Comparison of ENCODE assay signal across 10 mouse cellular contexts in the genomic region with DNA sequence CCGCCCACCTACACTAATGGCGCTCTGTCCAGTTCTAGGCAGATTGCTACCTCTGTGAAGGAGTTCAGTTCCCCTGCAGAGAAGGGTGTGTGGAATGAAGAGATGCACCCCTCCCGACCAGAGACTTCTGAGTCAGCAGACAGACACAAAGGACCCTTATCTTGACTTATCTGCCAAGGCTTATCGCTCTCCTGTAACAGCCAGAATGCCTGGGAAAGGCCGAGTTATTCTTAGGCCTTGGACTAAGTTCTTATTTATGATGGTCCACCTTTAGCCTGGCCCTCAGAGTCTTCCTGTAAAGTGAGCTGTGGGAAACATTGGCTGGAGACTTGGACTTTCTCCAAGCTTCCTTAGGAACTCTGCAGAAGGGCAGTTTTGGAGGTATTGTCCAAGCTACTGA. TPM values are rescaled to one million over a fixed set of nuclear protein-coding genes. Genes with fewer than 3 reads are reported as not detected.
DNase-seq lines count a peak whose midpoint lies in the region; ATAC-seq lines count a peak whose summit lies in the region.
"Had no signal": no experiment of that assay in that cellular context is flagged by ENCODE, and none has a peak within 500 bp of the region (broad histone marks: within the 10 kb centered on the region; RNA-seq: fewer than 3 reads in every experiment).

No protein-coding gene starts in this region.

- no peaks in the 10 kb centered on the region for H3K27me3 ChIP-seq in intestine, embryonic 16.5 days (replicated peaks; ENCODE audit: control insufficient read depth, insufficient read depth, low read length)
- H3K27me3 ChIP-seq in hindbrain, embryonic 14.5 days (ENCODE audit: control insufficient read depth, insufficient read depth, low read length): peaks cover 16% of the 10 kb centered on the region

- ATAC-seq in intestine, embryonic 16.5 days: peak; percentile 85
- ATAC-seq in hindbrain, embryonic 14.5 days (ENCODE audit: low FRiP score): no peak

- H3K9ac ChIP-seq in intestine, embryonic 16.5 days (ENCODE audit: low read depth, low read length): no peak overlapping the region
- no peak overlapping the region for H3K9ac ChIP-seq in hindbrain, embryonic 14.5 days
- H3K9ac ChIP-seq: midbrain, embryonic 12.5 days had no signal

- peak; percentile 13 for DNase-seq in gastrocnemius, postnatal 25 days
- DNase-seq in gastrocnemius, postnatal 10 days: no peak
- peak; percentile 54 for DNase-seq in adrenal gland, adult 2 months
- DNase-seq in lung, postnatal 10 days: peak; percentile 41
- DNase-seq in right cerebral cortex, postnatal 4 days: no peak
- no peak for DNase-seq in cerebellum, adult 9-11 months
- DNase-seq in hindbrain, embryonic 14.5 days (ENCODE audit: low spot score): no peak
- DNase-seq: B cell, adult 2 months had no signal

- 0 out of 2 replicates have a peak overlapping the region, but pooled peaks have one; percentile 3 for H3K27ac ChIP-seq in intestine, embryonic 16.5 days (ENCODE audit: low read length)
- no peak overlapping the region for H3K27ac ChIP-seq in hindbrain, embryonic 14.5 days
- H3K27ac ChIP-seq: midbrain, embryonic 12.5 days had no signal

- WGBS in intestine, embryonic 16.5 days: 41% methylated on average over 5 of the region's 5 CpGs
- 82% methylated on average over 5 of the region's 5 CpGs for WGBS in hindbrain, embryonic 14.5 days

- H3K4me3 ChIP-seq in intestine, embryonic 16.5 days (ENCODE audit: low read length): no peak overlapping the region
- H3K4me3 ChIP-seq in hindbrain, embryonic 14.5 days (replicated peaks; ENCODE audit: low read length): no peak overlapping the region
- H3K4me3 ChIP-seq: midbrain, embryonic 12.5 days had no signal

- H3K36me3 ChIP-seq in intestine, embryonic 16.5 days (ENCODE audit: control insufficient read depth, insufficient read depth, low read length): no peaks in the 10 kb centered on the region
- no peaks in the 10 kb centered on the region for H3K36me3 ChIP-seq in hindbrain, embryonic 14.5 days (replicated peaks; ENCODE audit: control insufficient read depth, insufficient read depth)
- H3K36me3 ChIP-seq: midbrain, embryonic 12.5 days had no signal

- H3K9me3 ChIP-seq in intestine, embryonic 16.5 days (ENCODE audit: control insufficient read depth, low read length): no peaks in the 10 kb centered on the region
- no peaks in the 10 kb centered on the region for H3K9me3 ChIP-seq in hindbrain, embryonic 14.5 days (ENCODE audit: control insufficient read depth, low read length)
- H3K9me3 ChIP-seq: midbrain, embryonic 12.5 days had no signal

- H3K4me2 ChIP-seq in intestine, embryonic 16.5 days (ENCODE audit: low read depth, low read length): no peak overlapping the region
- H3K4me2 ChIP-seq in hindbrain, embryonic 14.5 days (replicated peaks): no peak overlapping the region
- H3K4me2 ChIP-seq: midbrain, embryonic 12.5 days had no signal

- H3K4me1 ChIP-seq in intestine, embryonic 16.5 days (ENCODE audit: control insufficient read depth, insufficient read depth, low read length): peaks cover 16% of the 10 kb centered on the region
- H3K4me1 ChIP-seq in hindbrain, embryonic 14.5 days (replicated peaks; ENCODE audit: control insufficient read depth, insufficient read depth, low read length): 0 out of 2 replicates have a peak, but pooled peaks cover under 1% of the 10 kb centered on the region

RNA-seq across cellular contexts. Expression of a gene that starts 8.8 kb away (rescaled TPM):
- 10 to 100 TPM; 38.4 to 40.9 TPM for total RNA-seq in gastrocnemius, postnatal 25 days (2021)
- total RNA-seq in gastrocnemius, postnatal 10 days (2021): 10 to 100 TPM; 47.1 to 50.7 TPM
- 10 to 100 TPM; 71.3 to 83.9 TPM for total RNA-seq in adrenal gland, adult 2 months (2021)
- 26.2 and 30.4 TPM in 2 replicates for polyA plus RNA-seq in adrenal gland, adult 2 months (2012; rRNA removed)
- polyA plus RNA-seq in intestine, embryonic 16.5 days (2015; fragmentation: Nextera tagmentation; extraction: Ambion mirVana): 29.4 and 29.6 TPM in 2 replicates
- 89.5 and 90.7 TPM in 2 replicates for polyA plus RNA-seq in hindbrain, embryonic 14.5 days (2014; fragmentation: Nextera tagmentation; extraction: Ambion mirVana)

Comparison
In these comparisons a context has a peak if more than half of its experiments do, and no peak if none do; other contexts are left out.
1. DNase-seq: peak in gastrocnemius, postnatal 25 days (single experiment), adrenal gland, adult 2 months (single experiment) and lung, postnatal 10 days (single experiment); none in gastrocnemius, postnatal 10 days (single experiment), right cerebral cortex, postnatal 4 days (single experiment), cerebellum, adult 9-11 months (single experiment) and hindbrain, embryonic 14.5 days (single experiment).